Mouse (Mus musculus) mesoderm, embryonic 11.5 days (tissue): ENCODE measurements around the gene Mrgprb1.
"Not testable (repeated sequence)": the region's sequence is repeated elsewhere in the genome, so short reads cannot be mapped to it uniquely, and the experiment has no call there.

ENCODE experiments used
- DNase-seq: peaks from one replicate; pipeline ENCODE4 v3.0.0-alpha.2; 2012; ENCODE audit warnings: low read depth, low spot score

Gene Mrgprb1

GRCm38 (mm10) chr7:48456242-48456641 is at the start of gene Mrgprb1:
Gene Mrgprb1 (minus strand): TSS chr7:48456342.
- no peak for DNase-seq

DNA sequence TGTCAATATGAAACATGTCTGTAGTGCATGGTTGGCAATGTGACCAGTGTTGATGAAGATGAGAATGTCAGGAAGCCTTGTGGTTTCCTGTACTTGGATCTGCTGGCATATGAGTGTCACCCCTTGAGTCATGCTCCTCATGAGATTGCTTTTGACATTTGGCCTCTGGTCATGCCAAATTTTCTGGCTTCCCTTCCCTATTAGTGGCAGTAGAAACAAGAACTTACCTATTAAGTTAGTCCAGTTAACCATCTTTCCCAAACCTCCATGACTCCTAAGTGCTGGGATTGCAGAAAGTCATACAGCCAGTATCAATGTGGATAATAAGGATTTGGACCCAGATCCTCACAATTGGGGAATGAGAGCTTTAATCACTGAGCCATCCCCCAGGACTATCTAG is 43.1 kb upstream of the Mrgprb1 start, which contains the start of gene Mrgprx2:
Gene Mrgprx2, minus strand, starts transcription at position 101 of the 400 bp plus-strand sequence.
- no peak for DNase-seq

DNA sequence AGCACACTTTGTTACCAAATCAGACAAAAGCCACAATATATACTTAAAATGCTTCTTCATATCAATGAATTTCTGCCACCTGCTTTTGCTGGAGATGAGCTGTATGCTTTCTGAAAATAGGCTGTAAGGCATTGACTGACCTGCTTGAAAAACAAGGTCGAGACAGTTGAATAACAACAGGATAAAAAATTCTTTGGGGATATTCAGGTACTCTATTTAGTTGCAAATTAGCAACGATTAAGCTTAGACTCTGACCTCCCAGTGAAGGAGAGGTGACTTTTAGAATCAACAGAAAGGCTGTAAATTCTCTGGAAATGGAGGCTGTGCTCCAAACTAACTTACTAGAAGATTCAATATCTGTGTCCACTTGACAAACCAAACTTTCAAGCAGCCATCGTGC is 19.6 kb downstream of the Mrgprb1 start:
- DNase-seq: no peak

GRCm38 (mm10) chr7:48435936-48436335 is 20.2 kb downstream of the Mrgprb1 start:
- not testable (repeated sequence) for DNase-seq
